Mouse (Mus musculus): ENCODE results near the gene Ppme1.

DNA sequence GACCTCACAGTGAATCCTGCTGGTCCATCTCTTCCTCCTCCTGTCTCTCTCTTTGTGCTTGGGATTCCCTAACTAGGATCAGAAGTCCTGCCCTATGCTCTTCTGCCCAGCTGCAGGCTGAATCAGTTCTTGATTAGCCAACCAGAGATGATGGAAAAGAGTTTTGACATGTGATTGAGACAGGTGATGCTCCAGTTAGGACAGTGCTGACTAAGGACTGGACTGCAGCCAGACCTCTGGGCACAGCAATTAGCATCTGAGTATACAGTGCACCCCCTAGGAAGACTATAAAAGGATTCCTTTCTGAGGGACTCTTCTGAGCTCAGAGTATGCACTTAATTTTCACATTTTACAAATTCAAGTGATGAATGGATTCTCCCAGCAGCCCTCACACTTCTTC lies 9.1 kb upstream of the Ppme1 start:
- TF ChIP-seq CTCF (conservative IDR thresholded peaks at IDR 0.05; ENCODE audit: low read length) (no peak), POU5F1 (IDR thresholded peaks at IDR 0.05; ENCODE audit: borderline replicate concordance, low read length) (no peak), NANOG (IDR thresholded peaks at IDR 0.05; ENCODE audit: borderline replicate concordance, low read length) (no peak)
